Mouse (Mus musculus) megakaryocyte-erythroid progenitor cell, adult 5 weeks (primary cell): ENCODE results near the gene Hrh3. TPM values are rescaled to one million over a fixed set of nuclear protein-coding genes. Genes with fewer than 3 reads are reported as not detected.

ENCODE experiments used
- polyA plus RNA-seq: library from polyadenylated mRNA; stranded (reverse); fragments of >175 nt; gene quantifications from 2 replicates; pipeline ENCODE4 v1.2.3, GENCODE M21; 2012

Gene Hrh3
- 0.04 TPM in 1 of 2 replicates, not detected in the other for polyA plus RNA-seq

DNA sequence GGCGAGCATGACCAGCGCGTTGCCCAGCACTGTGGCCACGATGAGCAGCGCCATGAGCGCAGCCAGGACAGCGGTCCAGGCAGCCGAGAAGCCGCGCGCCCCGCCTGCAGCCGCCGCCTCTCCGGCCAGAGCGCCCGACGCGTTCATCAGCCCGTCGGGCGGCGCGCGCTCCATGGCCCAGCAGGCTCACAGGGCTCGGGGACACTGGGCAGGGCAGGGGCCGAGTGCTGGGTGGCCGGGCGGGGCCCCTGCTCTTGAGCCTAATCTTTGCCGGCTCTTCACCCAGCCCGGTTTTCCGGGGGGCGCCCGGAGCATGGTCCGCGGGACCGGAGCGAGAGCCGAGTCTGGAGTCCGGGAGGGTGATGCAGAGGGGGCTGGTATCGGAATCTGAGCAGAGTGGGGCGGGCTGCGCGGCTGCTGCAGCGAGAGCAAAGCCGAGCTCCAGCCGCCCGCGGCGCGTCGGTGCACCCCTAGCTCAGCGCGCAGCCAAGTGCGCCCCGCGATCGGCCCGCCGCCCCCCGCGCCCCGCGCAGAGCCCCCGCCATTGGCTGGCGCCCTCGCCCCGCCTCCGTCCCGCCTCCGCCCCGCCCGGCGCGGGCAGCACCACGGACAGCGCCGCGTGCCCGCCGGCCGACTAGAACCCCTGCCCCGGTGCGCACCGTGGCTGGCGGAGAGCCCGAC is at the start of gene Hrh3:
Gene Hrh3 (minus strand): TSS at position 511 of the 681 bp plus-strand sequence.

DNA sequence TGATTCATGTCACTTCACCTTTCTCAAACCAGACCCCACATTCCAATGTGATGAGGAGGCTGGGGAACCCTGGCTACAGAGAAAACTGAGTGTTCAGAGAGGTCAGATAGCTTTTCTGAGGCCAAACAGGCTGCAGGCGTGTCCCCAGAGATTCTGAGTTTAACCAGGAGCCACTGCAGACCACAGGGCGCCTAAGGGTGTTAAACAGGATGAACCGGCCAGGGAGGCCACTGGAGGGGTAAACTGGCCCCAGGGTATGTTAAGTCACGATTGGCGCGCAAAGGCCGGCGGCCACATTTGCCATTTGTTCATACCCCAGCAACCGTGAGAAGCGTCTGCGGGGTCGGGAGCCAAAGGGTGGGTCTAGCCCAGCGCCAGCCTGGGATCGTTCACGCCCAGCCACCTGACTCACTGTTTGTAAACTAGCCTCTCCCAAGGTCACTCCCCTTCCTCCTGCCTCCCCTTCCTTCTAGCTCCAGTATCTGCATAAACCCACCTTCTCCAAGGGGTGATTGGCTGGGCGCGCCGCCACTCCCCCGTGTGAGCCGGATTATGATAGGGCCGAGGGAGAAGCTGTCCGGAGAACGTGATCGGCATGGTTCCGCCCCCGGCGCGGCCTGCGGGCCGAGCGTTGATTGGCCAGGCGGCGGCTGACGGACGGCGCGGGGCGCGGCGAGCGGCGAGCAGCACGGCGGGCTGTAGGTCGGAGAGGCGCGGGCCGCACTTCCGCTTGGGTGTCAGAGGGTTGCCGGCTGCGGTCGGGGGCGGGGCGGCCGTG is 14.6 kb upstream of the Hrh3 start, which contains the start of gene Osbpl2:
Gene Osbpl2 (plus strand): TSS at position 646 of the 778 bp plus-strand sequence.

DNA sequence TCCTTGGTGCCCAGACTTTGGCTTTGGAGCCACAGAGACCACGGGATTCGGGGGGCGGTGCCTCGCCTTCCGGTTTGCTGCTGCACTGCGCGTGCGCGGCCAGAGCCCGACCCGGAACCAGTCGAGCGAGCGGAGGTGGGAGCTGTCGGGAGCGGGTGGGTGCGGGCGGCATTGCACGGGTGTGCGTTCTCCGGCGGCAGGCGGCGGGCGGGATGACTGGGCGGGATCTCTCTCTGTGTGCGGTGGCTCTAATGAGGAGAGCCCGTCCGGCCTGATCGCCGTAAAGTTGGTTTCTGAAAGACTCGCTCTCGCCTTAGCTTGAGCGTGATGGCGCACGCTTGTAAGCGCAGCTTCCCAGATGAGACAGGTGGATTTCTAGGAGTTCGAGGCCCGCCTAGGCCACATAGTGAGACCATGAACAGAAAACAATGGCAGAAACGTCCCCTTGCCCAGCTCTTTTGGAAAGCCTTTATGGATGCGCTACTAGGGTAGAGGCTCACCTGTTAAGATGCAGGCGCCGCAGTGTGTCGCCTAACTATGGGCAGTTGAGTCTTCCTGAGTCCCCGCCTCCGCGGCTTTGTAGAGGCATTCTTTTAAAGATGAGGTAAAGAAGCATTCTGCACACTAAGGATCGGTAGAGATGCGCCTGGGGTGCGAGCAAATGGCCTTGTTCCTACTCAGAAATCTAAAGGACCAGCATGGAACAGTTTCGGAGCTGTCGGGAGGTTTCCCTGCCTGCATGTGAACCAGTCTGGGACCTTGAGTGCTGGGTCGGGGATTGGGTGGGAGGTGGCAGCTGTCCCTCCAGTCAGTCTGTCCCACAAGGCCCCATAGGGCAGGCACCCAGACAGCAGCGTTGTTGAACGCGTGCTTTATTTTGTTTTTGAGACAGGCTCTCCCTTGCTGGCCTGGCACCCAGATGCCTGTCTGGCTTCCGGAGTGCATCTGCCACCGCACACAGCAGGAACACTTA is 33.5 kb downstream of the Hrh3 start, which contains the start of gene Mtg2:
Gene Mtg2 (plus strand): TSS at position 108 of the 973 bp plus-strand sequence.

Other genes with a start within 250 kb of the Hrh3 start
- 25.5 and 31.6 TPM in 2 replicates for gene Taf4, start 127.8 kb downstream of the Hrh3 start, polyA plus RNA-seq
- gene Lsm14b, start 79.5 kb downstream of the Hrh3 start, polyA plus RNA-seq, result 29.2 and 30.7 TPM in 2 replicates
- gene Psma7, start 62.1 kb downstream of the Hrh3 start, polyA plus RNA-seq, result 90.5 and 100 TPM in 2 replicates
- gene Ss18l1, start 62.0 kb downstream of the Hrh3 start, polyA plus RNA-seq, result 3.4 and 3.9 TPM in 2 replicates
- gene Mtg2, start 33.9 kb downstream of the Hrh3 start, polyA plus RNA-seq, result 12.5 and 12.8 TPM in 2 replicates
- 18.8 and 19.5 TPM in 2 replicates for gene Osbpl2, start 14.8 kb upstream of the Hrh3 start, polyA plus RNA-seq
- 429 and 438 TPM in 2 replicates for gene Adrm1, start 67.0 kb upstream of the Hrh3 start, polyA plus RNA-seq
- gene Lama5, start 121.4 kb upstream of the Hrh3 start, polyA plus RNA-seq, result 0.58 and 0.77 TPM in 2 replicates
- 1,634 and 1,788 TPM in 2 replicates for gene Rps21, start 152.9 kb upstream of the Hrh3 start, polyA plus RNA-seq
- gene Cables2, start 169.0 kb upstream of the Hrh3 start, polyA plus RNA-seq, result 29.0 and 34.9 TPM in 2 replicates
- gene Rbbp8nl, start 185.4 kb upstream of the Hrh3 start, polyA plus RNA-seq, result not detected in 2 replicates
- not detected in 2 replicates for gene Gata5, start 230.2 kb upstream of the Hrh3 start, polyA plus RNA-seq